7 mouse cellular contexts compared by ENCODE assay signal in the genomic region with DNA sequence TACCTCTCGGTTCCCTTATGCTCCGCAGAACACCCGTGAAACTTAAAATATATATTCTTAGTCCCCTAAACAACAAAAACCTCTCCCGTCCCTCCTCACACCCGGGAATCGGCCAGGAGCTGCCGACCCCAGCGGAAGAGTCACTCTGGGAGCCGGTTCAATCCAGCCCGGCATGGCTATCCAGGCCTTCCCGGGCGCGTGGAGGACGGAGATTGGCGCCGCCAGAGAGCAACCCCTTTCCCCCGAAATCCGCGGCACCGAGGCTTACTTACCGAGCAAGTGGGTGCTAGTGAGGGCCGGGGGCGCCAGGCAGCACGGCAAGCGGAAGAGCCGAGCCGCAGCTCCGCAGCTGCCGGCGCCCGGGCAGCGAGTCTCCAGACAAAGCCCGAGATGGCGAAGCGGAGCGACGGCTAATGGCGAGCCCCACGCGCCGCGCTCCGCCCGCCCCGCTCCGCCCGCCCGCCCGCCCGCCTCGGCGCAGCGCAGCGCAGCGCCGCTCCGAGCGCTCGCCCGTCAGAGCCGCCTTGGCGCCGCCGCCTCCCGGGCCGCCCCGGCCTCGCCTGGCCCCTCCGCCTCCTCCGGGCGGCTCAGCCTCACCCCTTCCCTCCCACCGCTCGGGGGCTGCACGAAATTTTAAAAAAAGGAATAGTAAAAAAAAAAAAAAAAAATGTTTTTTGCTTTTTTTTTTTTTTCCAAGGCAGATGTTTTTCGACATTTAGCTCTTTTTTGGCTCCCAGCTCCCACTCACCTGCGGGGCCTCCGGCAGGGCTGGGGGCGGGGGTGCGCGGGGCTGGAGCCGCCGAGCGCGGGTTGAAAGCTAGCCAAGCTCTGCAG. TPM values are rescaled to one million over a fixed set of nuclear protein-coding genes. Genes with fewer than 3 reads are reported as not detected.
DNase-seq lines count a peak whose midpoint lies in the region; ATAC-seq and TF ChIP-seq lines count a peak whose summit lies in the region.

No protein-coding gene starts in this region.

- ATAC-seq in forebrain, embryonic 12.5 days (ENCODE audit: low FRiP score) = no peak
- no peak for ATAC-seq in hindbrain, embryonic 14.5 days (ENCODE audit: low FRiP score)
- no peak for ATAC-seq in limb, embryonic 12.5 days (ENCODE audit: insufficient number of reproducible peaks, insufficient read depth, low FRiP score, low TSS enrichment, low read depth)
- no peak for ATAC-seq in midbrain, embryonic 12.5 days (ENCODE audit: low FRiP score, low read depth)

- no peak for TF ChIP-seq EP300 in ES-Bruce4 (IDR thresholded peaks at IDR 0.05; ENCODE audit: insufficient read depth, low read depth, low read length)

- no peak for TF ChIP-seq CTCF in ES-Bruce4 (IDR thresholded peaks at IDR 0.05; ENCODE audit: low read depth, low read length)

- peak overlapping the region; percentile 83 for H3K27ac ChIP-seq in ES-Bruce4 (ENCODE audit: insufficient read depth, low read length)
- H3K27ac ChIP-seq in forebrain, embryonic 12.5 days = peak overlapping the region; percentile 98
- peak overlapping the region; percentile 99 for H3K27ac ChIP-seq in hindbrain, embryonic 14.5 days
- peak overlapping the region; percentile 100 for H3K27ac ChIP-seq in limb, embryonic 12.5 days
- peak overlapping the region; percentile 100 for H3K27ac ChIP-seq in midbrain, embryonic 12.5 days (replicated peaks)

- no peak for TF ChIP-seq POLR2A in ES-Bruce4 (IDR thresholded peaks at IDR 0.05; ENCODE audit: insufficient read depth, low read length)

- peak overlapping the region; percentile 83 for H3K4me2 ChIP-seq in forebrain, embryonic 12.5 days
- H3K4me2 ChIP-seq in hindbrain, embryonic 14.5 days (replicated peaks) = peak overlapping the region; percentile 91
- peak overlapping the region; percentile 93 for H3K4me2 ChIP-seq in limb, embryonic 12.5 days
- peak overlapping the region; percentile 85 for H3K4me2 ChIP-seq in midbrain, embryonic 12.5 days (replicated peaks)

- under 1% methylated on average over 49 of the region's 84 CpGs for WGBS in forebrain, embryonic 12.5 days
- WGBS in hindbrain, embryonic 14.5 days = under 1% methylated on average over 57 of the region's 84 CpGs
- WGBS in limb, embryonic 12.5 days = under 1% methylated on average over 71 of the region's 84 CpGs
- WGBS in midbrain, embryonic 12.5 days = under 1% methylated on average over 60 of the region's 84 CpGs

- H3K9me3 ChIP-seq in ES-Bruce4 (replicated peaks; ENCODE audit: control insufficient read depth, insufficient read depth, low read length, poor library complexity, severe bottlenecking) = no peaks in the 10 kb centered on the region
- H3K9me3 ChIP-seq in forebrain, embryonic 12.5 days = no peaks in the 10 kb centered on the region
- no peaks in the 10 kb centered on the region for H3K9me3 ChIP-seq in hindbrain, embryonic 14.5 days (ENCODE audit: control insufficient read depth, low read length)
- H3K9me3 ChIP-seq in limb, embryonic 12.5 days = no peaks in the 10 kb centered on the region
- no peaks in the 10 kb centered on the region for H3K9me3 ChIP-seq in midbrain, embryonic 12.5 days

- H3K4me3 ChIP-seq in ES-Bruce4 (ENCODE audit: low read depth, low read length) = peak overlapping the region; percentile 90
- peak overlapping the region; percentile 89 for H3K4me3 ChIP-seq in forebrain, embryonic 12.5 days (replicated peaks)
- peak overlapping the region; percentile 95 for H3K4me3 ChIP-seq in hindbrain, embryonic 14.5 days (replicated peaks; ENCODE audit: low read length)
- peak overlapping the region; percentile 100 for H3K4me3 ChIP-seq in limb, embryonic 12.5 days (replicated peaks)
- H3K4me3 ChIP-seq in midbrain, embryonic 12.5 days = peak overlapping the region; percentile 100

- peaks cover 2% of the 10 kb centered on the region for H3K4me1 ChIP-seq in ES-Bruce4 (ENCODE audit: control insufficient read depth, insufficient read depth, low read length)
- peaks cover 22% of the 10 kb centered on the region for H3K4me1 ChIP-seq in forebrain, embryonic 12.5 days
- H3K4me1 ChIP-seq in hindbrain, embryonic 14.5 days (replicated peaks; ENCODE audit: control insufficient read depth, insufficient read depth, low read length) = peaks cover 12% of the 10 kb centered on the region
- H3K4me1 ChIP-seq in limb, embryonic 12.5 days (replicated peaks) = peaks cover 25% of the 10 kb centered on the region
- peaks cover 21% of the 10 kb centered on the region for H3K4me1 ChIP-seq in midbrain, embryonic 12.5 days

- H3K36me3 ChIP-seq in ES-Bruce4 (ENCODE audit: control insufficient read depth, insufficient read depth, low read length, poor library complexity, severe bottlenecking) = peaks cover 11% of the 10 kb centered on the region
- H3K36me3 ChIP-seq in forebrain, embryonic 12.5 days (replicated peaks) = peaks cover 19% of the 10 kb centered on the region
- peaks cover 19% of the 10 kb centered on the region for H3K36me3 ChIP-seq in hindbrain, embryonic 14.5 days (replicated peaks; ENCODE audit: control insufficient read depth, insufficient read depth)
- peaks cover 16% of the 10 kb centered on the region for H3K36me3 ChIP-seq in limb, embryonic 12.5 days
- H3K36me3 ChIP-seq in midbrain, embryonic 12.5 days = peaks cover 18% of the 10 kb centered on the region
- H3K36me3 ChIP-seq in splenic B cell, adult 2 months (ENCODE audit: control insufficient read depth, insufficient read depth, low read length, poor library complexity, severe bottlenecking) = peaks cover 5% of the 10 kb centered on the region

- peak overlapping the region; percentile 100 for H3K9ac ChIP-seq in ES-Bruce4 (ENCODE audit: low read depth, poor library complexity, severe bottlenecking)
- peak overlapping the region; percentile 100 for H3K9ac ChIP-seq in forebrain, embryonic 12.5 days
- peak overlapping the region; percentile 99 for H3K9ac ChIP-seq in hindbrain, embryonic 14.5 days
- H3K9ac ChIP-seq in limb, embryonic 12.5 days (replicated peaks) = peak overlapping the region; percentile 100
- H3K9ac ChIP-seq in midbrain, embryonic 12.5 days (replicated peaks) = peak overlapping the region; percentile 100

- peak; percentile 71 for DNase-seq in adrenal gland, postnatal 10 days
- DNase-seq in hindbrain, embryonic 14.5 days (ENCODE audit: low spot score) = peak; percentile 57
- peak; percentile 60 for DNase-seq in splenic B cell, adult 2 months (ENCODE audit: low read depth, low spot score)

- H3K27me3 ChIP-seq in ES-Bruce4 (ENCODE audit: control insufficient read depth, insufficient read depth, low read length, poor library complexity, severe bottlenecking) = no peaks in the 10 kb centered on the region
- H3K27me3 ChIP-seq in forebrain, embryonic 12.5 days = peaks cover 4% of the 10 kb centered on the region; the same call in 1 of the 2 replicates
- no peaks in the 10 kb centered on the region for H3K27me3 ChIP-seq in hindbrain, embryonic 14.5 days (ENCODE audit: control insufficient read depth, insufficient read depth, low read length)
- H3K27me3 ChIP-seq in limb, embryonic 12.5 days = no peaks in the 10 kb centered on the region
- H3K27me3 ChIP-seq in midbrain, embryonic 12.5 days = no peaks in the 10 kb centered on the region; the same call in 1 of the 2 replicates
- H3K27me3 ChIP-seq in splenic B cell, adult 2 months (ENCODE audit: control insufficient read depth, insufficient read depth, low read length, poor library complexity, severe bottlenecking) = no peaks in the 10 kb centered on the region

RNA-seq across cellular contexts. Expression of gene Ubtf, which starts 0.7 kb away (rescaled TPM):
- polyA plus RNA-seq in ES-Bruce4 (2011; ENCODE audit: insufficient read depth, insufficient read length, low read depth, missing spikeins) = 81.7 and 82.0 TPM in 2 replicates
- 100 to 1,000 TPM in 1 of 2 experiments, 10 to 100 TPM in 1; 96.3 to 100 TPM for total RNA-seq in adrenal gland, postnatal 10 days (2021)
- 111 and 121 TPM in 2 replicates for polyA plus RNA-seq in forebrain, embryonic 12.5 days (2016; fragmentation: Nextera tagmentation; extraction: Ambion mirVana)
- 70.0 and 76.0 TPM in 2 replicates for polyA plus RNA-seq in hindbrain, embryonic 14.5 days (2014; fragmentation: Nextera tagmentation; extraction: Ambion mirVana)
- 101 TPM in 2 replicates for polyA plus RNA-seq in limb, embryonic 12.5 days (2016; fragmentation: Nextera tagmentation; extraction: Ambion mirVana)
- polyA plus RNA-seq in midbrain, embryonic 12.5 days (2016; fragmentation: Nextera tagmentation; extraction: Ambion mirVana) = 102 and 121 TPM in 2 replicates

RNA-seq across cellular contexts. Expression of gene Atxn7l3, which starts 22.4 kb away (rescaled TPM):
- 44.3 and 50.3 TPM in 2 replicates for polyA plus RNA-seq in ES-Bruce4 (2011; ENCODE audit: insufficient read depth, insufficient read length, low read depth, missing spikeins)
- 10 to 100 TPM; 47.2 to 51.3 TPM for total RNA-seq in adrenal gland, postnatal 10 days (2021)
- 22.4 and 22.6 TPM in 2 replicates for polyA plus RNA-seq in forebrain, embryonic 12.5 days (2016; fragmentation: Nextera tagmentation; extraction: Ambion mirVana)
- 37.3 and 37.5 TPM in 2 replicates for polyA plus RNA-seq in hindbrain, embryonic 14.5 days (2014; fragmentation: Nextera tagmentation; extraction: Ambion mirVana)
- 22.3 and 22.9 TPM in 2 replicates for polyA plus RNA-seq in limb, embryonic 12.5 days (2016; fragmentation: Nextera tagmentation; extraction: Ambion mirVana)
- polyA plus RNA-seq in midbrain, embryonic 12.5 days (2016; fragmentation: Nextera tagmentation; extraction: Ambion mirVana) = 24.7 and 26.6 TPM in 2 replicates

RNA-seq across cellular contexts. Expression of gene Tmub2, which starts 34.1 kb away (rescaled TPM):
- polyA plus RNA-seq in ES-Bruce4 (2011; ENCODE audit: insufficient read depth, insufficient read length, low read depth, missing spikeins) = 19.7 and 20.0 TPM in 2 replicates
- total RNA-seq in adrenal gland, postnatal 10 days (2021) = 10 to 100 TPM; 36.6 to 41.1 TPM
- 53.9 and 55.9 TPM in 2 replicates for polyA plus RNA-seq in forebrain, embryonic 12.5 days (2016; fragmentation: Nextera tagmentation; extraction: Ambion mirVana)
- polyA plus RNA-seq in hindbrain, embryonic 14.5 days (2014; fragmentation: Nextera tagmentation; extraction: Ambion mirVana) = 74.3 and 77.8 TPM in 2 replicates
- 47.4 and 48.9 TPM in 2 replicates for polyA plus RNA-seq in limb, embryonic 12.5 days (2016; fragmentation: Nextera tagmentation; extraction: Ambion mirVana)
- polyA plus RNA-seq in midbrain, embryonic 12.5 days (2016; fragmentation: Nextera tagmentation; extraction: Ambion mirVana) = 65.5 and 69.4 TPM in 2 replicates

RNA-seq across cellular contexts. Expression of gene Slc4a1, which starts 47.2 kb away (rescaled TPM):
- 0.48 and 0.53 TPM in 2 replicates for polyA plus RNA-seq in ES-Bruce4 (2011; ENCODE audit: insufficient read depth, insufficient read length, low read depth, missing spikeins)
- 10 to 100 TPM; 26.6 to 64.2 TPM for total RNA-seq in adrenal gland, postnatal 10 days (2021)
- 21.2 and 25.7 TPM in 2 replicates for polyA plus RNA-seq in forebrain, embryonic 12.5 days (2016; fragmentation: Nextera tagmentation; extraction: Ambion mirVana)
- 1.6 and 3.3 TPM in 2 replicates for polyA plus RNA-seq in hindbrain, embryonic 14.5 days (2014; fragmentation: Nextera tagmentation; extraction: Ambion mirVana)
- polyA plus RNA-seq in limb, embryonic 12.5 days (2016; fragmentation: Nextera tagmentation; extraction: Ambion mirVana) = 22.6 and 25.0 TPM in 2 replicates
- 26.7 and 30.4 TPM in 2 replicates for polyA plus RNA-seq in midbrain, embryonic 12.5 days (2016; fragmentation: Nextera tagmentation; extraction: Ambion mirVana)

RNA-seq across cellular contexts. Expression of gene Asb16, which starts 50.2 kb away (rescaled TPM):
- polyA plus RNA-seq in ES-Bruce4 (2011; ENCODE audit: insufficient read depth, insufficient read length, low read depth, missing spikeins) = 0.70 and 2.3 TPM in 2 replicates
- total RNA-seq in adrenal gland, postnatal 10 days (2021) = 1 to 10 TPM; 1.1 to 2.6 TPM
- not detected in 2 replicates for polyA plus RNA-seq in forebrain, embryonic 12.5 days (2016; fragmentation: Nextera tagmentation; extraction: Ambion mirVana)
- polyA plus RNA-seq in hindbrain, embryonic 14.5 days (2014; fragmentation: Nextera tagmentation; extraction: Ambion mirVana) = 0.07 and 0.18 TPM in 2 replicates
- 0.16 and 0.19 TPM in 2 replicates for polyA plus RNA-seq in limb, embryonic 12.5 days (2016; fragmentation: Nextera tagmentation; extraction: Ambion mirVana)
- not detected in 2 replicates for polyA plus RNA-seq in midbrain, embryonic 12.5 days (2016; fragmentation: Nextera tagmentation; extraction: Ambion mirVana)
